Mouse (Mus musculus) bone marrow, adult 2 months (tissue): ENCODE measurements around the gene Itgb3.
"Not testable (repeated sequence)": the region's sequence is repeated elsewhere in the genome, so short reads cannot be mapped to it uniquely, and the experiment has no call there.

Experiments used
- CTCF ChIP-seq: fragments of 200-500 bp; IDR thresholded peaks from 2 replicates; pipeline ENCODE4 v1.5.1; 2011; ENCODE audit warnings: low read length, control low read depth; ENCODE audit not compliant: control insufficient read depth, insufficient read depth
- POLR2A ChIP-seq: fragments of 200-500 bp; IDR thresholded peaks from 2 replicates; pipeline ENCODE4 v1.6.1; 2011; ENCODE audit warnings: low read depth, mild to moderate bottlenecking, control low read depth, low read length, borderline replicate concordance; ENCODE audit not compliant: control insufficient read depth

DNA sequence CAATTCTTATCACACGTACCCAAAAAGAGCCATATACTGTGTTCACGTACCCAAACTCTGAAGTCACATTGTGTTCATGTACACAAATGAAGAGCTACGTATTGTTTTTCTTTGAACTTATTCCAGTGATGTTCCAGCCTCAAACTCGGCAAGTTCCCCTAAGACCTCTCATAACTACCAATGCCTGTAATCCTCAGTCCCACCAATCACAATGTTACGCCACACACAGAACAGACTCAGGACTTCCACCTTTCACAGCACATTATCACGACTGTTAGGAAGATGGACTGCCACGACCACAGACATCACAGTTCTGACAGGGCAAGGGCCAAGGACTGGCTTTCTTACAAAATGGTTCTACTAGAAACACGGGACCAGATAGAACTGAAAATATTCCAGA, 37.3 kb upstream of the Itgb3 start:
- TF ChIP-seq POLR2A, CTCF: not testable (repeated sequence)
